Mouse (Mus musculus) myocyte (in vitro differentiated cells): ENCODE results near the gene Fbxw8. TPM values are rescaled to one million over a fixed set of nuclear protein-coding genes. Genes with fewer than 3 reads are reported as not detected.

ENCODE experiments used
- H3K27me3 ChIP-seq: one replicate; pipeline ENCODE4 v1.6.1; 2011; ENCODE audit not compliant: control insufficient read depth, insufficient read depth, insufficient read length
- H3K36me3 ChIP-seq: one replicate; pipeline ENCODE4 v1.6.1; 2011; ENCODE audit not compliant: control insufficient read depth, insufficient read depth
- H3K4me2 ChIP-seq: one replicate; pipeline ENCODE4 v1.6.1; 2011; ENCODE audit warnings: low read depth, control low read depth
- H3K4me3 ChIP-seq: one replicate; pipeline ENCODE4 v1.5.1; 2011; ENCODE audit warnings: mild to moderate bottlenecking, control low read depth, moderate library complexity
- H3K79me2 ChIP-seq: one replicate; pipeline ENCODE4 v1.6.1; 2011; ENCODE audit not compliant: control insufficient read depth, insufficient read depth
- H3ac ChIP-seq: one replicate; pipeline ENCODE4 v1.6.1; 2011; ENCODE audit not compliant: control insufficient read depth, insufficient read length
- CEBPB ChIP-seq: IDR thresholded peaks from 2 replicates; pipeline ENCODE4 v1.6.1; 2011; ENCODE audit warnings: mild to moderate bottlenecking, moderate library complexity; ENCODE audit not compliant: poor library complexity, insufficient read depth, severe bottlenecking
- E2F4 ChIP-seq: IDR thresholded peaks from one replicate; pipeline ENCODE4 v1.6.1; 2011; ENCODE audit warnings: mild to moderate bottlenecking, control low read depth, moderate library complexity; ENCODE audit not compliant: insufficient read depth
- MAX ChIP-seq: IDR thresholded peaks from one replicate; pipeline ENCODE4 v1.6.1; 2011; ENCODE audit warnings: low read depth, mild to moderate bottlenecking, control low read depth
- MYOD1 ChIP-seq, 3 experiments: IDR thresholded peaks; one replicate each; pipeline ENCODE4 v1.6.1; 2011; ENCODE audit warnings: control low read depth in 2 of 3, low read depth in 2 of 3, mild to moderate bottlenecking in 2 of 3, moderate library complexity in 1 of 3; ENCODE audit not compliant: insufficient read length in 2 of 3, control insufficient read depth in 1 of 3
- MYOG ChIP-seq, 3 experiments: IDR thresholded peaks; one replicate each; pipeline ENCODE4 v1.6.1; 2011; ENCODE audit warnings: control low read depth in 2 of 3, low read depth in 2 of 3, mild to moderate bottlenecking in 2 of 3; ENCODE audit not compliant: insufficient read length in 2 of 3, control insufficient read depth in 1 of 3, insufficient read depth in 1 of 3
- POLR2A ChIP-seq: IDR thresholded peaks from one replicate; pipeline ENCODE4 v1.6.1; 2011; ENCODE audit warnings: low read depth, mild to moderate bottlenecking, control low read depth, moderate library complexity; ENCODE audit not compliant: insufficient read length
- POLR2AphosphoS2 ChIP-seq: IDR thresholded peaks from one replicate; pipeline ENCODE4 v1.6.1; 2011; ENCODE audit warnings: low read depth, control low read depth; ENCODE audit not compliant: insufficient read length
- REST ChIP-seq: IDR thresholded peaks from one replicate; pipeline ENCODE4 v1.6.1; 2011; ENCODE audit warnings: mild to moderate bottlenecking, control low read depth, moderate library complexity; ENCODE audit not compliant: insufficient read depth, insufficient read length
- SRF ChIP-seq: IDR thresholded peaks from one replicate; pipeline ENCODE4 v1.6.1; 2011; ENCODE audit warnings: low read depth; ENCODE audit not compliant: control insufficient read depth, insufficient read length
- TCF12 ChIP-seq: IDR thresholded peaks from one replicate; pipeline ENCODE4 v1.6.1; 2011; ENCODE audit warnings: mild to moderate bottlenecking, control low read depth; ENCODE audit not compliant: poor library complexity, insufficient read depth, severe bottlenecking
- TCF3 ChIP-seq: IDR thresholded peaks from one replicate; pipeline ENCODE4 v1.6.1; 2011; ENCODE audit warnings: low read depth, control low read depth; ENCODE audit not compliant: insufficient read length
- USF1 ChIP-seq: IDR thresholded peaks from one replicate; pipeline ENCODE4 v1.6.1; 2011; ENCODE audit warnings: low read depth, mild to moderate bottlenecking, control low read depth, moderate library complexity
- polyA plus RNA-seq: library from polyadenylated mRNA; unstranded; fragments of >200 nt; fragmentation: generic; extraction: Trizol; gene quantifications from one replicate; pipeline ENCODE4 v1.2.1, GENCODE M21; 2012; ENCODE audit warnings: missing spikeins

Fbxw8 gene
- polyA plus RNA-seq, 1 experiment: 65.5 TPM

DNA sequence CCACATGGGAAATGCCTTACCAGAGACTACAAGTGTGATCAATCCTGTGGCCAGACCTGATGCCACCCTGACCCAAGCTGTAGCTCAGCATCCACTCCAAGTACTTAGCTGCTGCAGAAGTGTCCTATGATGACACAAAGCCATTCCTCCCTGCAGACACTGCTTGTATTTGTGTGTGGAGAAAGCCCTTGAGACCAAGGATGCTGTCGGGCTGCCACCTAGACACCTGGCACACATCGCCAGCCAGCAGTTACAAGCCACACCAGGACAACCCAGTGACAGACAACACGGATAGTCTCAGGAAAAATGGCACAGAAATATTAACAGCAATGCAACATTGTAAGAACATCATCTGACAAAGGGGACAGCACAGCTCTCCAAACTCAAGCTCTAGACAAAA lies 9.8 kb downstream of the Fbxw8 start:
- no peak for TF ChIP-seq TCF3
- no peak for TF ChIP-seq POLR2AphosphoS2
- TF ChIP-seq CEBPB: no peak
- TF ChIP-seq POLR2A: no peak
- TF ChIP-seq REST: no peak
- TF ChIP-seq SRF: no peak
- TF ChIP-seq TCF12: no peak
- no peak for TF ChIP-seq MYOG (IDR thresholded peaks at IDR 0.05; ENCODE audit: control insufficient read depth in 1 of 3, insufficient read depth in 1 of 3, insufficient read length in 2 of 3, low read depth in 2 of 3)
- no peak for TF ChIP-seq E2F4
- no peak for TF ChIP-seq USF1
- H3K36me3 ChIP-seq: peaks cover 13% of the 10 kb centered on the region
- H3K27me3 ChIP-seq: no peaks in the 10 kb centered on the region
- no peak overlapping the region for H3ac ChIP-seq
- H3K79me2 ChIP-seq: peaks cover 68% of the 10 kb centered on the region
- H3K4me3 ChIP-seq: no peak overlapping the region
- H3K4me2 ChIP-seq: no peak overlapping the region

DNA sequence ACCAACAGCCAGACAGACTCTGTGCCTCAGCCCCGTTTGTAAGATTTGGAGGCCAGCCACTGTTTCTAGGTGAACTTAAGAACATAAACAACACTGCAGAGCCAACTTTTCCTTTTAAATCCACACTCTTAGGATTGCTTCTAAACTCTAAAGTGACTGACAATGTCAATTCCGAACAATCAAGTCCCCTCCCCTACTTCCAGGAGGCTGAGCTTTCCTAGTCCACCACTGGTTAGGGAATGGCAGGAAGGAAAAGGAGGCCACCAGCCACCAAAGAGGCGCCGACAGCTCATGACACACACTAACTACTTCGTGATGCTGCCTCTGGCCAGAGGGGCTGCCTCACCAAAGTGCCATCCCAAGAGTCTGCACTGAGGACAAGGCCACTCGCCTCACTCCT lies 10.5 kb downstream of the Fbxw8 start:
- Histone ChIP-seq H3K36me3 (peaks cover 13% of the 10 kb centered on the region), H3K4me3 (no peak overlapping the region), H3K27me3 (no peaks in the 10 kb centered on the region), H3ac (no peak overlapping the region), H3K4me2 (no peak overlapping the region), H3K79me2 (peaks cover 68% of the 10 kb centered on the region)
- TF ChIP-seq POLR2A: no peak
- TF ChIP-seq MYOD1 (IDR thresholded peaks at IDR 0.05; ENCODE audit: control insufficient read depth in 1 of 3, insufficient read length in 2 of 3, low read depth in 2 of 3): no peak
- TF ChIP-seq CEBPB: no peak
- no peak for TF ChIP-seq REST
- no peak for TF ChIP-seq E2F4
- TF ChIP-seq USF1: no peak

DNA sequence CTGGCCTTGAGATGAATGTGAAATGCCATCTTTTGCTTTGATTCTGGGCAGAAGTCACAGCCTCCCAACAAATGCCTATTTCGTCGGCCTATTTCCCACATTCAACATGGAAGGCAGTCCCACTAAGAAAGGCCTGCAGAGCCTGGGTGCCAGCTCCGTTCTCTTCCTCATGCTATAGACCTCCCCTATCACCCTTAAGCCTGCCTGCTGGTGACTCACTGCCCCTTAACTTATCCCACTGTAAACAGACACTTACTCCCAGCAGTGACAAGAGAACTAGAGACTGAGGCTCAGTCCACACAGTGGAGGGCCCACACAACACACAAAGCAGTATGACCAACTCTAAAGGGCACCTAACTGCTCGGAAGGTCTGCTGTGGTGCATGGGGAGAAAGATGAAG lies 10.9 kb downstream of the Fbxw8 start:
- no peaks in the 10 kb centered on the region for H3K27me3 ChIP-seq
- H3K79me2 ChIP-seq: peaks cover 65% of the 10 kb centered on the region
- TF ChIP-seq POLR2AphosphoS2 (no peak), E2F4 (no peak), CEBPB (no peak), POLR2A (no peak), TCF12 (no peak)
- no peak overlapping the region for H3K4me3 ChIP-seq
- H3ac ChIP-seq: no peak overlapping the region
- no peak overlapping the region for H3K4me2 ChIP-seq
- peaks cover 13% of the 10 kb centered on the region for H3K36me3 ChIP-seq

DNA sequence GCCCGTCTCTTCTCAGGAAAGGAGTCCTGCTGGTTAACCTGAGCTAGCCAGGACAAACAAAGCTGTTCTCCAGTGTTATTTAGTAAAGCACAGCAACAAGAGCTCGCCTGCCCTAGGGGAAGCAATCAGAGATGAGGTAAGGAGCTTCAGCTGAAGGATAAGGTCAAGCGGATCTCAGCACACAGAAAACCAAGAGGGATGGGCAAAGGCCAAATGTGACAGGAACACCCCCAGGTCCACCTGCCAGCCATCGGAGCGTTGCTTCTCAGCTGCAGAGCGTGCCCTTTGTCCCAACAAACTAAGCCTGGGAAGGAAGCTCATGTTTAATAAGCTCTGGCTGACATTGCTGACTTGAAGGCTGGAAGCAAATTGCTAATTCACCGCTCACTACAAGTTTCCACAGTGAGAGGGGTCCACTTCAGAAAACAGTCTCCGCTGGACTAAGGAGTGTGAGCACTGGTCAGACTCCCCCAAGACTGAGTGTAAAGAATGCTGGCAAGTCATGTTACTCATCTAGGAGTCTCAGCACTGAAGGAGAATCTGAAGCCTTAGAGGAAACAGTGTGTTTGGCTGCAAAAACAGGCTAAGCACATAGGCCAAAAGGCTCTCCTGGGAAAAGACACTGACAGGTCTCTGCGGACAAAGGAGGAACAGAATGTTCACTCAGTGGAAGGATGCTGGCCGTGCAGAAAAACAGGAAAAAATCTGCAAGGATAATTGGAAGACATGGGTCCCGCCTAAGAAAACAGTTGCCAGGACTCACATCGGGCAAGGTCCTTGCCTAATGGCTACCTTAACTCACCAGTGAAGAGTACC lies 11.8 kb downstream of the Fbxw8 start:
- peaks cover 56% of the 10 kb centered on the region for H3K79me2 ChIP-seq
- H3K27me3 ChIP-seq: no peaks in the 10 kb centered on the region
- no peak overlapping the region for H3K4me3 ChIP-seq
- no peak overlapping the region for H3ac ChIP-seq
- TF ChIP-seq USF1 (no peak), TCF12 (no peak), TCF3 (no peak), MYOG (IDR thresholded peaks at IDR 0.05; ENCODE audit: control insufficient read depth in 1 of 3, insufficient read depth in 1 of 3, insufficient read length in 2 of 3, low read depth in 2 of 3) (no peak), POLR2A (no peak), SRF (no peak), MYOD1 (IDR thresholded peaks at IDR 0.05; ENCODE audit: control insufficient read depth in 1 of 3, insufficient read length in 2 of 3, low read depth in 2 of 3) (no peak), E2F4 (no peak), MAX (no peak), POLR2AphosphoS2 (no peak), CEBPB (no peak), REST (no peak)
- peaks cover 13% of the 10 kb centered on the region for H3K36me3 ChIP-seq
- H3K4me2 ChIP-seq: no peak overlapping the region

DNA sequence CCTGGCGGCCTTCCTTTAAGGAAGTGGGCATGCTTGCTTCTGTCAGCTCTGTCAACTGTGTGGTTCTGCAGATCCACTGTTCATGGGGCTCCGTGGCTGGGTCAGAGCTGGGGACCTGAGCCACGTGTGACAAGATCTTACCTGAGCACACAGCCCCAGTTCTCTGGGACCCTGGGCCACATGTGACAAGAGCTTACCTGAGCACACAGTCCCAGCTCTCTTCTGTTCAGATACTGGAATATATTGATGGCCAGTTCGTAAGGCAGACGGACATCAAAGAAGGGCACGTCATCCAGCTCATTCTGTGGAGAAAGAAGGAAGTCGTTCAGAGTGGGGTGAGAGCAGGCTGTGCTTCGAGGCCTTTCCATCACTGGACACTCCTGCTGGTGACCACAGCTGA lies 12.8 kb downstream of the Fbxw8 start:
- Histone ChIP-seq H3K4me3 (no peak overlapping the region), H3K27me3 (no peaks in the 10 kb centered on the region), H3ac (no peak overlapping the region), H3K4me2 (no peak overlapping the region), H3K36me3 (peaks cover 13% of the 10 kb centered on the region), H3K79me2 (peaks cover 47% of the 10 kb centered on the region)
- TF ChIP-seq SRF (no peak), E2F4 (no peak), USF1 (no peak), REST (no peak), TCF3 (no peak), POLR2A (no peak), CEBPB (no peak), POLR2AphosphoS2 (no peak), MYOD1 (IDR thresholded peaks at IDR 0.05; ENCODE audit: control insufficient read depth in 1 of 3, insufficient read length in 2 of 3, low read depth in 2 of 3) (no peak), TCF12 (no peak), MAX (no peak), MYOG (IDR thresholded peaks at IDR 0.05; ENCODE audit: control insufficient read depth in 1 of 3, insufficient read depth in 1 of 3, insufficient read length in 2 of 3, low read depth in 2 of 3) (no peak)
